Mouse (Mus musculus) liver, postnatal 0 days (tissue): Measurements from ENCODE around the gene Tcerg1l.

Experiments used
- CTCF ChIP-seq: sonication (generic); IDR thresholded peaks from 2 replicates; pipeline ENCODE4 v1.5.1; 2016; ENCODE audit warnings: antibody characterized with exemption, low read depth
- EP300 ChIP-seq: IDR thresholded peaks from 2 replicates; pipeline ENCODE4 v1.6.1; 2016; ENCODE audit warnings: antibody characterized with exemption, low read depth, mild to moderate bottlenecking

DNA sequence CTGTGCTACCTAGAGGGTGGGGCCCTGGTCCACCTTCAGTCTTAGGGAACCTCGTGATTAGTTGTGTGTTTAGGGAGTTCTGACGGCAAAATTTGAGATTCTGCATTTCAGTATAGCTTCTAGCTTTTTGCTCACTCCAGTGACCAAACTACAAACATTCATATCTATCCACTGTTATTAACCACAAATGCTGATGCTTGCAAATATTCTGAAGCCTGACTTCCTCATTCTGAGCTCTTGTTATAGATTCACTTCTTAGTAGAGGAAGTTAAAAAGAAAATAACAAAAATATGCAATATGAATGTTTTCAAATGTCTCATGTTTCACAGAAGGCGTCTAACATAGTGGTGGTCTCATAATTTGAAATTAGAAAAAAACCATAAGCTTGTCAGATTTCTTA is 8.5 kb downstream of the Tcerg1l start:
- TF ChIP-seq CTCF (no peak), EP300 (no peak)
